Mouse (Mus musculus) heart, postnatal 36 days (tissue): ENCODE measurements at regions not wholly inside any gene's neighbourhood (a gene's known extent, or its start where the extent isn't known, plus 50 kb on each side); places are given as distances from the start of the nearest gene placed in this dataset.

Source experiments
- DNase-seq, 2 experiments: peaks; one replicate each; pipeline ENCODE4 v3.0.0; 2021 to 2022
- intact Hi-C: fragments of 180-260 bp; cut with DNase I; formaldehyde crosslinking; loops from one replicate; pipeline ENCODE4 v1.15.1; 2025

DNA sequence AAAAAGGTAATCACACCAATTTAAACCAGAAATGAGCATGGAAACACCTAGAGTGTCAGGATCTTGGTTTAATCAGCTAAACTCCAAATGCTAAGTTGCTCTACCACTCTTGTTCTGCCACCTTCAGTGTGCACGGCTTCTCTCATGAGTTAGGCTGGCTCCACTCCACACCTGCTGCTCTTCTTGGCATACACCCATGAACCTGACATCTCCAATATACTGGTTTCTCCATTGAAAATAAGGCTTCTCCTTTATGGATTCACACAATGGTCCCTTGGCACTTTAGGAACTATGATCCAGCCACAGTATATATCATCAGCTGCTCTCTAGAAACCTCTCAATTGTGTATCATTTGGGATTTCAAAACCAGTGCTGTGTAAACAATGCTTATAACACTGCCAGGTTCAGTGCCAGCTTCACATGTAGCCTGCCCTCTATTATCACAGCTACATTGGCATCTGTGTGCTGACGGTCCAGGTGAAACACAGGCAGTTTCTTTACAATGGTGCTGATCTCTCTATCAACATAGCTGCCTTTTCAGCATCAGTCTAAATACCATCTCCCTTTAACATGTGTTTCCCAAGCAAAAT is 579.6 kb downstream of the Cenpc1 start:
- intact Hi-C loops = no loop called here
- DNase-seq = no peak

DNA sequence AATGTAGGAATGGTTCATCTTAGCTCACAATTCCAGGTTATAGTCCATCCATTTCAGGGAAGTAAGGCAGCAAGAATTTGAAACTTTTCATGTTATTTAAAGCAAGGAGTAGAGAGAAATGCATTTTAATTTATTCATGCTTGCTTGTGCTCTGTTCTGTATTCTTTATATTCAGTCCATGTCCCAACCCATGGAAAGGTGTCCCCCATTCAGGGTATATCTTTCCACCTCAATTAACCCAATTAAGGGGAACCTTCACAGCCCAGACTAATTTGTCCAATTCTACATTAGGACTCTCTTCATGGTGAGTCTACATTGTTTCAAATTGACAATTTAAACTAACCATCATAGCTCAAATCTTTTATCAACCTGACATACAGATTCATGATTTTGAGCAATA is 580.2 kb downstream of the Cenpc1 start:
- no peak for DNase-seq
- intact Hi-C loops = no loop called here

DNA sequence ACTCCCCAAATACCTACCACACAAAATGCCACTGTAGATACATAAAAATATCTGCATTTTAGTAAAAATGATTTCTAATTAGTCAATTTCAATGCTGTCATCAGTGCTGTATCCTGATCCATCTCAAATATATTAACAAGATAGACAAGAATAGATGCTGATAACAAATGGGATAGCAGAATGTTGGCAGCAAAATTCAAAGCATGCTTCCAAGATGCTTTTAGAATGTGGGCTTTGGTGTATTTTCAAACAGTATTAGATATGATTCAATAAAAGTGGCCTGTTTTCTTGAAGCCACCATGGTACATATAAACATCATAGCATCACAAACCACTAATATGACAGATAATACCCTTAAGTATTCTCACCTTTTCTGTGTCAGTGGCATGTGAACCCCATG is 597.6 kb downstream of the Cenpc1 start:
- no peak for DNase-seq
- intact Hi-C loops = no loop called here

DNA sequence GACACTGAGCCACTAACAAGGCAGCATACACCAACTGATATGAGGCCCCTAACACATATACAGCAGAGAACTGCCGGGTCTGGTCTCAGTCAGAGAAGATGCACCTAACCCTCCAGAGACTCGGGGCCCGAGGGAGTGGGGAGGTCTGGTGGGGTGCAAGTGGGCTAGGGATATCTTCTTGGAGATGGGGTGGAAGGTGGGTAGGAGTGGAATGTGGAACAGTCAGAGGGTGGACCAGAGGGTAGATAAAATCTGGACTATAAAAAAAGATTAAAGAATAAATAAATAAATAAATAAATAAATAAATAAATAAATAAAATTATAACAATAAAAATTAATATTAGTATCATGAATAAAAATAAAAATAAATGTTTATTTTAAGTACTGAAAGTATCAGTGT is 598.2 kb downstream of the Cenpc1 start:
- intact Hi-C loops = no loop called here

More for the DNA sequence above, 598.2 kb downstream of the Cenpc1 start:
- DNase-seq = no peak
